ENCODE assay signal across 21 mouse cellular contexts in the genomic region with DNA sequence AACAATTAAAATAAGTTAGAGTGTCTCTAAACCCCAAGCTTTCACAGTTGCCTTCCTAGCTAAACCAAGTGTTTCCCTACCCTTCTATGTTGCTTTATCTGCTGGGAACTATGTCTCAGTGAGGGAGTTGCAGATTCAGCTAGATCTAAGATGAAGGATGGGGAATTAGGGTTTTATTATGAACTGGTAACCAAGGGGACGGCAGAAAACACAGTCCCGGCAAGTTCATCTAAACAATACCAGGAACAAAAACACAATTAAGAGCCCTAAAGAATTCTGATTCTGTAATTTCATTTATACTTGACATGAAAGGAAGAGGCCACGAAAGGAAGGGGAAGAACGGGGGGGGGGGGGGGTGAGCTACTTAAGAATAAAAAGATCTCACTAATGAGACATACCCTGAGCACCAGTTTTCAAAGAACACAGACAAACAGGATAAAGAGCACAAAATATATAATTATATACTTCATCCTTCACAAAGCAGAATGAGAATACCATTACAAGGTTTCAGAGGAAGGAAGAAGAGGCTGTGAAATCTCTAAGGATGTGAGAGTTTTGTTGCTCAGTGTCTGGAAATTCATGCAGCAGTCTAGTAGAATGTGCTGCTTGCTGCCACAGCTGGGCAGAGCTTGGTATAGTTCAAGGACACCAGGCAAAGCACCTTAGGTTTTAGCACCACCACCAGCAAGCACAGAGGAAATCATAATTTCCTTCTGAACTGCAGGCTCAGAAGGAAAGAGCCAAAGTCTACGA.
A peak's percentile ranks its signal among the peaks of the same experiment; 100 is the strongest.
DNase-seq lines count a peak whose midpoint lies in the region; ATAC-seq and TF ChIP-seq lines count a peak whose summit lies in the region.
"Had no signal": no experiment of that assay in that cellular context is flagged by ENCODE, and none has a peak within 500 bp of the region (broad histone marks: within the 10 kb centered on the region; RNA-seq: fewer than 3 reads in every experiment).

No protein-coding gene starts in this region.

- TF ChIP-seq CTCF in hindbrain, postnatal 0 days (IDR thresholded peaks at IDR 0.05; ENCODE audit: low read depth) = 0 out of 2 replicates have a peak, but pooled peaks have one; percentile 4

- no peaks in the 10 kb centered on the region for H3K9me3 ChIP-seq in hindbrain, postnatal 0 days (ENCODE audit: low read length)
- H3K9me3 ChIP-seq in hindbrain, embryonic 12.5 days (replicated peaks) = no peaks in the 10 kb centered on the region
- H3K9me3 ChIP-seq in forebrain, embryonic 10.5 days = no peaks in the 10 kb centered on the region
- no peaks in the 10 kb centered on the region for H3K9me3 ChIP-seq in intestine, embryonic 16.5 days (ENCODE audit: control insufficient read depth, low read length)
- no peaks in the 10 kb centered on the region for H3K9me3 ChIP-seq in hindbrain, embryonic 13.5 days
- H3K9me3 ChIP-seq: G1E; limb, embryonic 12.5 days; megakaryocyte, embryonic 14.5 days; neural tube, embryonic 13.5 days had no signal

- 32% methylated on average over 5 of the region's 5 CpGs for WGBS in hindbrain, postnatal 0 days
- WGBS in hindbrain, embryonic 12.5 days = 58% methylated on average over 5 of the region's 5 CpGs
- 44% methylated on average over 5 of the region's 5 CpGs for WGBS in forebrain, embryonic 10.5 days
- WGBS in intestine, embryonic 16.5 days = 52% methylated on average over 5 of the region's 5 CpGs
- WGBS in hindbrain, embryonic 13.5 days = 48% methylated on average over 5 of the region's 5 CpGs

- H3K9ac ChIP-seq in hindbrain, postnatal 0 days (replicated peaks; ENCODE audit: low read length) = no peak overlapping the region
- H3K9ac ChIP-seq in hindbrain, embryonic 12.5 days = no peak overlapping the region
- no peak overlapping the region for H3K9ac ChIP-seq in intestine, embryonic 16.5 days (ENCODE audit: low read depth, low read length)
- no peak overlapping the region for H3K9ac ChIP-seq in hindbrain, embryonic 13.5 days
- H3K9ac ChIP-seq: limb, embryonic 12.5 days; liver, embryonic 14.5 days; neural tube, embryonic 13.5 days had no signal

- no peaks in the 10 kb centered on the region for H3K4me1 ChIP-seq in hindbrain, postnatal 0 days (ENCODE audit: insufficient read depth, low read length)
- H3K4me1 ChIP-seq in hindbrain, embryonic 12.5 days = no peaks in the 10 kb centered on the region
- peaks cover 50% of the 10 kb centered on the region for H3K4me1 ChIP-seq in forebrain, embryonic 10.5 days
- H3K4me1 ChIP-seq in intestine, embryonic 16.5 days (ENCODE audit: control insufficient read depth, insufficient read depth, low read length) = no peaks in the 10 kb centered on the region
- no peaks in the 10 kb centered on the region for H3K4me1 ChIP-seq in hindbrain, embryonic 13.5 days (replicated peaks)
- H3K4me1 ChIP-seq: limb, embryonic 12.5 days; megakaryocyte, embryonic 14.5 days; neural tube, embryonic 13.5 days had no signal

- no peak overlapping the region for H3K4me2 ChIP-seq in hindbrain, postnatal 0 days (ENCODE audit: low read depth, low read length)
- no peak overlapping the region for H3K4me2 ChIP-seq in hindbrain, embryonic 12.5 days (replicated peaks)
- no peak overlapping the region for H3K4me2 ChIP-seq in intestine, embryonic 16.5 days (ENCODE audit: low read depth, low read length)
- H3K4me2 ChIP-seq in hindbrain, embryonic 13.5 days = no peak overlapping the region
- H3K4me2 ChIP-seq: limb, embryonic 12.5 days; neural tube, embryonic 13.5 days had no signal

- no peak for DNase-seq in hindbrain, postnatal 0 days (ENCODE audit: low spot score)
- DNase-seq in 416B (ENCODE audit: low read depth) = peak; percentile 2
- DNase-seq in forebrain, embryonic 10.5 days (ENCODE audit: extremely low spot score, low spot score) = no peak
- no peak for DNase-seq in cerebellum, postnatal 4 days (ENCODE audit: low spot score in 2 of 2)
- DNase-seq: adrenal gland, adult 8-10 months; cerebellum, adult 9-10 months; embryo, embryonic 11 days; heart, postnatal 14 days; thymus, postnatal 36 days had no signal

- ATAC-seq in hindbrain, postnatal 0 days = no peak
- ATAC-seq in hindbrain, embryonic 12.5 days (ENCODE audit: low FRiP score) = no peak
- peak; percentile 26; the same call in 1 of the 2 replicates for ATAC-seq in intestine, embryonic 16.5 days
- no peak for ATAC-seq in hindbrain, embryonic 13.5 days (ENCODE audit: low FRiP score)
- ATAC-seq: hindbrain, embryonic 16.5 days had no signal

- no peaks in the 10 kb centered on the region for H3K27me3 ChIP-seq in hindbrain, postnatal 0 days (ENCODE audit: insufficient read depth, low read length)
- no peaks in the 10 kb centered on the region for H3K27me3 ChIP-seq in hindbrain, embryonic 12.5 days
- no peaks in the 10 kb centered on the region for H3K27me3 ChIP-seq in forebrain, embryonic 10.5 days (ENCODE audit: poor library complexity, severe bottlenecking)
- no peaks in the 10 kb centered on the region for H3K27me3 ChIP-seq in intestine, embryonic 16.5 days (replicated peaks; ENCODE audit: control insufficient read depth, insufficient read depth, low read length)
- H3K27me3 ChIP-seq in hindbrain, embryonic 13.5 days = no peaks in the 10 kb centered on the region
- H3K27me3 ChIP-seq: limb, embryonic 12.5 days; megakaryocyte, embryonic 14.5 days; neural tube, embryonic 13.5 days had no signal

- H3K27ac ChIP-seq in hindbrain, postnatal 0 days = no peak overlapping the region
- H3K27ac ChIP-seq in hindbrain, embryonic 12.5 days = no peak overlapping the region
- H3K27ac ChIP-seq in forebrain, embryonic 10.5 days = peak overlapping the region; percentile 60
- H3K27ac ChIP-seq in intestine, embryonic 16.5 days (ENCODE audit: low read length) = no peak overlapping the region
- H3K27ac ChIP-seq in hindbrain, embryonic 13.5 days = no peak overlapping the region
- H3K27ac ChIP-seq: layer of hippocampus, adult 2 months; left cerebral cortex, adult 2 months; limb, embryonic 12.5 days; liver, embryonic 14.5 days; neural tube, embryonic 13.5 days had no signal

- no peaks in the 10 kb centered on the region for H3K36me3 ChIP-seq in hindbrain, postnatal 0 days (ENCODE audit: insufficient read depth, low read length)
- H3K36me3 ChIP-seq in hindbrain, embryonic 12.5 days = no peaks in the 10 kb centered on the region
- no peaks in the 10 kb centered on the region for H3K36me3 ChIP-seq in forebrain, embryonic 10.5 days (replicated peaks)
- H3K36me3 ChIP-seq in intestine, embryonic 16.5 days (ENCODE audit: control insufficient read depth, insufficient read depth, low read length) = no peaks in the 10 kb centered on the region
- no peaks in the 10 kb centered on the region for H3K36me3 ChIP-seq in hindbrain, embryonic 13.5 days
- H3K36me3 ChIP-seq: G1E; limb, embryonic 12.5 days; neural tube, embryonic 13.5 days had no signal

- no peak overlapping the region for H3K4me3 ChIP-seq in hindbrain, postnatal 0 days (ENCODE audit: low read length)
- no peak overlapping the region for H3K4me3 ChIP-seq in hindbrain, embryonic 12.5 days
- H3K4me3 ChIP-seq in forebrain, embryonic 10.5 days = no peak overlapping the region
- H3K4me3 ChIP-seq in intestine, embryonic 16.5 days (ENCODE audit: low read length) = no peak overlapping the region
- no peak overlapping the region for H3K4me3 ChIP-seq in hindbrain, embryonic 13.5 days
- H3K4me3 ChIP-seq: erythroblast, embryonic 14.5 days; layer of hippocampus, adult 2 months; left cerebral cortex, adult 2 months; limb, embryonic 12.5 days; megakaryocyte, embryonic 14.5 days; neural tube, embryonic 13.5 days had no signal
